Mouse (Mus musculus): ENCODE data around the gene Prss33.
A peak's percentile ranks its signal among the peaks of the same experiment; 100 is the strongest.
"Not testable (repeated sequence)": the region's sequence is repeated elsewhere in the genome, so short reads cannot be mapped to it uniquely, and the experiment has no call there.

Gene Prss33

DNA sequence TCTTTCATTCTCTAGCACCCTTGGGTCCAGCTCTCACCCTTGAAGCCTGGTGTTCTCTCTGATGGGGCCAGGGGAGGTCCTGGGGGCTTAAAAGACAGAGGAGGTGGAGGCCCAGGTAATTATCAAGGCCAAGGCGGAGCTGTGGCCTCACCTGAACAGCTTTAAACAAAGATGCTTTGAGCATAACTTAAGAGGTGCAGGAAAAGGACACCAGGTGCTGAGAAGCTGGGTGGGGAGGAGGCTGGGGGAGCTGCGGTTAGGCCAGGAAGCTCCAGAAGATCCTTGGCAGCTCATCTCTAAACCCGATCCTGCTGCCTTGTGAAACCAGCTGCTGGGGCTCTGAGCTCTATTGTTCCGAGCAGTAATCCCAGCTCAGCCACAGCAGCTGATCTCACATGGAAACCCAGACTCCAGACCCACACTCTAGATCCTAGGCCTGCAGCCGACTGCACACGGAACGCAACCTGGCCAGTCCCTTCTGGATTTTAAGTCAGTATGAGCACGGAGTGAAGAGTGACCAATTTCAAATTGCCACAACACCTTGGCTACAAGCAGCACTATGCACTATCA is at the start of gene Prss33:
TSS of gene Prss33 (minus strand) at position 51 of the 570 bp plus-strand sequence.
- no peak for DNase-seq (ENCODE audit: low spot score)

DNA sequence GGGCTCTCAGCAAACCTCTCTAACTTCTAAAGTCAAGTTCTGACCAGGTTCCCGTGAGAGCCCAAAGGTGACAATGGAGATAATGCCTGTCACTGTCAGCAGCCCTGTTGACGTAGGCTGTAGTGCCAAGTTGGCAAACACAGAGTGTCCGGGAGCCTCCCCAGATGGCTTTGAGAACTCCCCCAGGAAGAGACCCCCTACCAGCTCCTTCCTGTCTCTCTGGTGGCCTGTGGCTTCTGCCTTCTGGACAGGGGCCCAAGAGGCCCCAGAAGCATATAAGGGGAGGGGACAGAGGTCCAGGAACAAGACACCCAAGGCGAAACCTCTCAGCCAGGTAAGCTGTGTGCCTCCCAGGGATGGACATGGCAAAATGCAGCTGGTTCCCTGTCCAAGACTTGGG is 44.7 kb upstream of the Prss33 start, which contains the start of the genes Dcpp1 and Dcpp2:
TSS of gene Dcpp1 (plus strand) at position 301 of the 400 bp plus-strand sequence.
TSS of gene Dcpp2 (plus strand) at position 305 of the 400 bp plus-strand sequence.
- not testable (repeated sequence) for DNase-seq (ENCODE audit: low spot score)

DNA sequence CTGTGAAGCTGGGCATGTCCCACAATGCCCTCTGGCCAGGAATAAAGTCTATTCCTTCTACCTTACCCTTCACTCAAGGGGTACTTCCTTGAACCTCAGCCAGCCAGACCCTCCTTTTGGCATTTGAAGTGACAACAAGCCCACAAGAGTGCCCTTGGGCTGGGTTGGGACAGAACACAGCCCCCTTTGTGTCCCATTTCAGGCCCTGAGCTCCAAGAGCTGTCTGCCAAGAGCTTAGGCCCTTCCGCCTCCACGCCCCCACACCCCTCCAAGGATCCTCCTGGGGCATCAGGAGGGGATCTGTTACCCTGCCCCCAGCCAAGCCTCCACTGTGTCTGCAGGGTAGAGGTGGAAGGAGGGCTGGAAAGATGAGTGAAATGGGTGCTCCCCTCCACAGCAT is 41.3 kb upstream of the Prss33 start:
- DNase-seq (ENCODE audit: low spot score), result no peak

DNA sequence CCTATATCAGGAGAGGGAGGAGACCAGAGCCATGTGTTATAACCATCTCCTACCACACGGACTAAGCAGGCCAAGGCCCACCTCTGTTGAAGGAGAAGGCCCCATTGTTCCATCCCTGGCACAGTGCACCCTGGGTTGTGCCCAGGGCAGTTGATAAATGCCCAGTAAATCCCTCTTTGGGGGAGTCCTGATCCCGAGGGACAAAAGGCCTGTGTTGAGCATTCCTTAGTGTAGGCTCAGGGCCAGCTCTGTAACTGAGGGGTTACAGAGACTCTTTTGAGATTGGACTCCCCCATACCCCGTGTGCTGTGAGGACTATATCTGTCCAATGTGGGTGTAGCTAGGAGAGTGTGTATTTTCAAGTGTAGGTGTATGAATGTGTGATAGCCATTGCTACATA is 40.9 kb upstream of the Prss33 start:
- no peak for DNase-seq (ENCODE audit: low spot score)

DNA sequence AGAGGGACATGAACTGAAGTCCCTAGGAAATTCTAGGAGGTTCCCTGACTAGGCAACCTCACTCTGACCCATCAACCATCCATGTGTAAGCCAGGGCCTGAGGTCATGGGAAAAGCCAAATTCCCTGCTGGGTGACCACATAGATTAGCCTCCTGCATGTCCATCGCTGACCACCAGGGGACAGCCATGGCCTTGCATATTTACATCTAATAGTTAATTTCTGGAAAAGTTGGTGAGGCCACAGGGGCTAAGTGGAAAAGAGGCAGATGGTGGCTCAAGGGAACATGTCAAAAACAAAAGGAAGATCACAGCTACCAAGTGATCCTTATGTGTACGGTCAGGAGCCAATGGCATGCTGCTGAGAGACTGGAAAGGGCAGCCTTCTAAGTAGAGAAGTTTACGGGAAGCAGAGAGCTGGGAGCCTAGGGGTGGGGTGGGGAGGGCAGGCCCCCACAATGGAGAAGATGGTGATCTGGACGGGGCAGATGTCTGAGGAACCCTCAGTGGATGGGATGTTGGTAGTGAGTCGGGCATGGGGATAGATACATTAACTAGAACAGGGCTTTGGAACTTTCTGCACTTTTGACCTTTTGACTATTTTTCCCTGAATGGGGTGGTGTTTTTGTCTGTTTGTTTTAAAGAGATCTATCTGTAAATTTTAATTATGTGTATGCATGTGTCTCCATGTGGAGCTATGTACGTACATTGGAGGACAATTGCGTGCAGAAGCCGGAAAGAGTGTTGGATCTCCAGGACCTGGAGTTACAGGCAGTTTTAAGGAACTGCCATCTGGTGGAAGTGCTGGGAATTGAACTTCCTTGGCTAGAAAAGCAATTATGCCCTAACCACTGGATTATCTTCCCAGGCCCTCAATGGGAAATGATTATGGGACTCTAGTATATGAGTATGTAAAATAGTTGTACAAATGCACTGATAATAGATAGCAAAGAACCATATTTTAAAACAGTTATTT is 38.3 kb upstream of the Prss33 start:
- DNase-seq (ENCODE audit: low spot score), result peak; percentile 86

DNA sequence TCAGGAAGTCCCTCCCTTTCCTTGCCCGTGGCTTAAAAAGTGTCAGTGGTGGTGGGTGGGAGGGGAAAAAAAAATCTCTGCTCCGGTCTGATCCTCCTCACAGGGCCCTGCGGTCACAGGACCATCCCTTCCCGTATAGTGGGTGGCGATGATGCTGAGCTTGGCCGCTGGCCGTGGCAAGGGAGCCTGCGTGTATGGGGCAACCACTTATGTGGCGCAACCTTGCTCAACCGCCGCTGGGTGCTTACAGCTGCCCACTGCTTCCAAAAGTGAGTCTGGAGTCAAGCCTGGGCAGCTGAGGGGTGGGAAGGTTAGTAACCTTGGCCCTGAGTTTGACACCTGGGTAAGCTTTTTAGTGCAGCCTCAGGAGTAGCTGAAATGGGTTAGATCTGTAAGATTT is 32.7 kb upstream of the Prss33 start:
- DNase-seq (ENCODE audit: low spot score), result no peak

- DNase-seq (ENCODE audit: low spot score), result no peak
Measured at GRCm38 (mm10) chr17:23867756-23868155, 31.9 kb upstream of the Prss33 start, which contains the start of gene Prss21. Gene Prss21, plus strand, starts transcription at chr17:23868056.

DNA sequence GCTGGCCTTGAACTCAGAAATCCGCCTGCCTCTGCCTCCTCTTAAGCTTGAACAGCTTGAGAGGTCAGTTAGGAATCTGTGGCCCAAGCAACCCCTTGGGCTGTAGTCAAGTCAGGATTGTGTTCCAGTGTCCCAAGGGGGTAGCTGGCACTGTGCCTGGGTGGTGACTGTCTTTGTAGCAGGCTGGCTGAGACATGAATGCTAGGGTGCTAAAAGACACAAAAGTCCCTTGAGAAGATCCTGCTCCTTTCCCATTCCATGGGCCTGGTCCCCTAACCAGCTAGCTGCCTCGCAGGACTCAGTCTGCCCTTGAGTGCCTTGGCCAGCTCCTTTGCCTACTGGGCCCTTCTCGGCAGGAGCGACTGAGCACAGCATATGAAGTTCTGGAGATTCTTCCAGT is 27.1 kb upstream of the Prss33 start:
- no peak for DNase-seq (ENCODE audit: low spot score)

DNA sequence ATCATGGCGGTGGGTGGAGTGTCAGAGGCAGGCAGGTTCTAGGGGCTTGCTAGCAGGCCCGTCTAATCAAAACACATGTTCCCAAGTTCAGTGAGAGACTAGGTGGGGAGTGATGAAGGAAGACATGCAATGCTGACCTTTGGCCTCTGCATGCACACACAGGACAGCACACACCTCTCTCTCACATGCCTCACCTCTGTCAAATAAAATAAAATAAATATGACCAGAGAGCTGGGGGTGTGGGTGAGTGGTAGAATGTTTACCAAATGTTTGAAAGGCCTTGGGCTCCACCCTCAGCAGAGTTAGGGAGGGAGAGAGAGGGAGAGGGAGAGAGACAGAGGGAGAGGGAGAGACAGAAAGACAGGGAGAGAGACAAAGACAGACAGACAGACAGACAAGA is 22.1 kb upstream of the Prss33 start:
- no peak for DNase-seq (ENCODE audit: low spot score)

- DNase-seq (ENCODE audit: low spot score), result no peak
Measured at GRCm38 (mm10) chr17:23857193-23857592, 21.3 kb upstream of the Prss33 start.

DNA sequence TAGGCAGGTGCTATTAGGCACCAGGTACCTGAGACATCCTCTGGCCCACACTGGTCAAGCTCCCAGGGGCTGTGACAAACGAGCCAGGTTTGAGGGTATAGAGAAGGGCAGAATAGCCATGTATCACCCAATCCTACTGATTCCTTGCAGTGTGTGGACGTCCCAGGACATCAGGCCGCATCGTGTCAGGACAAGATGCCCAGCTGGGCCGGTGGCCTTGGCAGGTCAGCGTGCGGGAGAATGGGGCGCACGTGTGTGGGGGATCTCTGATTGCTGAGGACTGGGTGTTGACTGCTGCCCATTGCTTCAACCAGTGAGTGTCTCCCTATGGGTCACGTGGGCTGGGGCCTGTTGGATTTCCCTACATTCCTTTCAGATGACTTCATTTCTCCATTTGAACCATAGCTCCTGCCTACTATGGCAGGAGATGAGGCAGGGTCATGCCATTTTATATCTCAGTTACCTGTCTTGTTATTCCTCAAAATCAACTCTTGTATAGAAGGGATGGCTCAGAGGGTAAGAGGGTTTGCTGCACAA is 18.4 kb upstream of the Prss33 start:
- no peak for DNase-seq (ENCODE audit: low spot score)

- peak; percentile 74 for DNase-seq (ENCODE audit: low spot score)
Measured at GRCm38 (mm10) chr17:23853292-23853691, 17.4 kb upstream of the Prss33 start.

GRCm38 (mm10) chr17:23850853-23851749 is 15.2 kb upstream of the Prss33 start:
- peak; percentile 86 for DNase-seq (ENCODE audit: low spot score)

DNA sequence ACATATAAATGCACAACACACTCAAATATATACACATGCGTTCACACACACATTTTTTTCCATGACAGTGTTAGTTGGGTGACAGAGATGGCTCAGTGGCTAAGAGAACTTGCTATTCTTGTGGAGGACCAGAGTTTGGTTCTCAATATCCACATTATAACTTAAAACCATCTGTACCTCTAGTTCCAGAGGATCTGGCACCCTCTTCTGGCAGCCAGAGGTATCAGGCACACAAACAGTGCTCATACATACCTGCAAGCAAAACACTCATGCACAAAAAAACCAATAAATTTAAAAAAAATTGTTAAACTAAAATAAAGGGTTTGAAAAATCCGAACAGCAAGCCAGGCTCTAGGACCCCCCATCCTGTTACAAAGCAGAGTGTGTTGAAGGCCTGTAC is 14.2 kb upstream of the Prss33 start:
- no peak for DNase-seq (ENCODE audit: low spot score)

- peak; percentile 73 for DNase-seq (ENCODE audit: low spot score)
Measured at GRCm38 (mm10) chr17:23843812-23844273, 8.0 kb upstream of the Prss33 start, which contains the start of the genes Prss32 and Prss41. Gene Prss32, plus strand, starts transcription at chr17:23843855. Gene Prss41, minus strand, starts transcription at chr17:23844172.

- no peak for DNase-seq (ENCODE audit: low spot score)
Measured at GRCm38 (mm10) chr17:23843141-23843811, 7.4 kb upstream of the Prss33 start.

- DNase-seq (ENCODE audit: low spot score), result peak; percentile 89
Measured at GRCm38 (mm10) chr17:23841145-23841544, 5.3 kb upstream of the Prss33 start.

- no peak for DNase-seq (ENCODE audit: low spot score)
Measured at GRCm38 (mm10) chr17:23831201-23831600, 4.7 kb downstream of the Prss33 start.

- DNase-seq (ENCODE audit: low spot score), result peak; percentile 93
Measured at GRCm38 (mm10) chr17:23829064-23829619, 6.7 kb downstream of the Prss33 start, which contains the start of gene Elob. Gene Elob, minus strand, starts transcription at chr17:23829136.

DNA sequence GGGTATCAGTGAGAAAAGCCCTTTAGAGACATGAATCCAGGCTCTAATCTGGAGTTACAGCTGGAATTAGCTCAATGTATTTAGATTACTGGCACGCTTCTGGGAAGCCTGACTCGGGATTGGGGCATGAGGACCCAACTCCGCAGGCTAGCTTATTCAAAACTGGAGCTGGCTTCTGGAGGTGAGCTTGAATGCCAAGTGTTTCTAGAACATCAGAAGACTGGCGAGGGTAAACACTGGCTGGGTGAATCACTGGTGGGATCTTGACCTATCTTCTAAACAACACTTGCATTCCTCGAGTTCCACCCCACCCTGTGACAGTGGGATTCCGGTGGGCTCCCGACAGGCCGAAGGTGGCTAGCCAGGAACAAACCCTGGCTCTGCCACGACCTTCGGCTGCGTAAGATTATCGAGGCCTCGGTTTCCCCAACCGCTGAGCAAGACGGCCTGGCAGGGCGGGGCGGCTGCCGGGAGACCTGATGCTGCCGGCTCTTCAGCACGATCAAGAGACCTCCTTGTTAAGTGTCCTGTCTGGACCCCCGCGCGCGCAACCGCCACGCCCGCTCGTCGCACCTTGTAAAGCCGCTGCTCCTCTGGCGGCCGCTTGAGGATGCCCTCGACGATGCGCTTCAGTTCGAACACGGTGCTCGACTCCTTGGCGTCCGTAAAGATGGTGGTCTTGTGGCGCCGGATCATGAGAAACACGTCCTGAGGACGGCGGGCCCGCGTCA is 7.4 kb downstream of the Prss33 start:
- DNase-seq (ENCODE audit: low spot score), result peak; percentile 76
